Mouse (Mus musculus) lung, embryonic 14.5 days (tissue): Measurements from ENCODE around the gene Defb25. TPM values are rescaled to one million over a fixed set of nuclear protein-coding genes. Genes with fewer than 3 reads are reported as not detected.
"Not testable (repeated sequence)": the region's sequence is repeated elsewhere in the genome, so short reads cannot be mapped to it uniquely, and the experiment has no call there.

ENCODE experiments used
- ATAC-seq: fragments of 200-750 bp; cut with Nextera tagmentation; 2 replicates; pipeline ENCODE4 v1.8.0; 2017; ENCODE audit warnings: mild to moderate bottlenecking, moderate TSS enrichment, moderate library complexity; ENCODE audit not compliant: insufficient read depth
- DNase-seq: peaks from one replicate; pipeline ENCODE4 v3.0.0-alpha.2; 2015
- H3K27ac ChIP-seq: fragments of 300-500 bp; sonication (generic); 2 replicates; pipeline ENCODE4 v1.5.1; 2014; ENCODE audit warnings: low read depth, mild to moderate bottlenecking, moderate library complexity
- H3K27me3 ChIP-seq: fragments of 300-500 bp; sonication (generic); 2 replicates; pipeline ENCODE4 v1.6.1; 2014; ENCODE audit warnings: low read length, control low read depth; ENCODE audit not compliant: insufficient read depth
- H3K36me3 ChIP-seq: fragments of 300-500 bp; sonication (generic); 2 replicates; pipeline ENCODE4 v1.6.1; 2014; ENCODE audit warnings: control low read depth; ENCODE audit not compliant: insufficient read depth
- H3K4me1 ChIP-seq: fragments of 300-500 bp; sonication (generic); 2 replicates; pipeline ENCODE4 v1.6.1; 2014; ENCODE audit warnings: antibody characterized with exemption, control low read depth; ENCODE audit not compliant: insufficient read depth
- H3K4me2 ChIP-seq: fragments of 300-500 bp; sonication (generic); 2 replicates; pipeline ENCODE4 v1.6.1; 2014; ENCODE audit warnings: mild to moderate bottlenecking
- H3K4me3 ChIP-seq: fragments of 300-500 bp; sonication (generic); 2 replicates; pipeline ENCODE4 v1.5.1; 2014; ENCODE audit warnings: low read depth, low read length
- H3K9ac ChIP-seq: fragments of 300-500 bp; sonication (generic); 2 replicates; pipeline ENCODE4 v1.6.1; 2014
- H3K9me3 ChIP-seq: fragments of 300-500 bp; sonication (generic); 2 replicates; pipeline ENCODE4 v1.6.1; 2016; ENCODE audit warnings: low read depth, low read length, control low read depth
- CTCF ChIP-seq: IDR thresholded peaks from 2 replicates; pipeline ENCODE4 v1.5.1; 2016; ENCODE audit warnings: antibody characterized with exemption, low read depth
- WGBS: fragments of 180-500 bp; shearing (Covaris S2); extraction: QIAGEN DNeasy Blood & Tissue Kit; methylation state at CpG from one replicate; pipeline ENCODE4 v1.1.7; 2014; 5-methylcytosine and 5-hydroxymethylcytosine counted together
- polyA plus RNA-seq: library from polyadenylated mRNA; unstranded; fragments of >200 nt; fragmentation: Nextera tagmentation; extraction: Ambion mirVana; gene quantifications from 2 replicates; pipeline ENCODE4 v1.2.1, GENCODE M21; 2014

The Defb25 gene
- polyA plus RNA-seq = 0.86 and 1.5 TPM in 2 replicates

DNA sequence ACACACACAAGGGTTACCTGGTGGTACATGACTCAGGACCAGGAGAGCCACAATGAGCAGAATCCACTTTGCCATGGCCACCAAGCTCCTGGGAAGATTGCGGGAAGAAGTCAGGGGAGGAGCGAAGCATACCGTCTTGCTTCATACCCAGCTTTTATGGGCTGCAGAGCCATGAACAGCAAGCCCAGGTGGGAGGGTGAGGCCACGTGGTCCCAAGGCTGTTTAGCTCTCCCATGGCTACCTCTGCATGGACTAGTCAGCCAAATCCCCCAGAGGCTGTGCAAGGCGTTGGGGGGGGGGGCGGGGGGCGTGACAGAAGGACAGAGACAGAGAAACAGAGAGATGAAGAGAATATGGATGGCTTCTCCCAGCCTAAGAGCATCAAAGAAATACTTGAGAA, at the start of gene Defb25:
Gene Defb25 (minus strand): TSS at position 101 of the 400 bp plus-strand sequence.
- H3K27ac ChIP-seq = no peak within 1 kb of the TSS
- ATAC-seq = no peak
- no peaks in the 10 kb centered on the region for H3K9me3 ChIP-seq
- no peak within 1 kb of the TSS for H3K4me2 ChIP-seq
- DNase-seq = no peak
- 72% methylated on average over 7 of the region's 7 CpGs for WGBS
- no peak within 1 kb of the TSS for H3K4me3 ChIP-seq
- H3K27me3 ChIP-seq = peaks cover 24% of the 10 kb centered on the region
- H3K4me1 ChIP-seq = no peaks in the 10 kb centered on the region
- H3K9ac ChIP-seq = no peak within 1 kb of the TSS
- H3K36me3 ChIP-seq = no peaks in the 10 kb centered on the region
- TF ChIP-seq CTCF = no peak

DNA sequence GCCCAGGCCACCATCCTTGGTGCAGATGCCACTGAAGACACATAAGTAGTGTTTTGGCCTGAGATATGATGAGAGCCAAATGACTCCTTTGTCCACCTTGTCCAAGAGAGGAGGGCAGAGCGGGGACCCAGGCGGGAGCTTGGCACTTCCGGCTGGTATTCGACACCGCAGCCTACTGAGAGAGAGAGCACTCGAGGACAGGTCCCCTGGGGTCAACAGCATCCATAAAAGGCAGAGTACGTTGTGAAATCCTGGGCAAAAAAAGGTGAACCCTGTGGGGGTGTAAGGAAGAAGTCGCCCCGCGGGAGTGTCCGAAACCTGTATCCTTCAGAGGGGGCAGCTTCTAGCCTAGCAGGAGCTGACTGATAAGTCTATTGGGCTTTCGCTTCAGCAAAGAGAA, 49.3 kb upstream of the Defb25 start:
- peaks cover 9% of the 10 kb centered on the region; the same call in 1 of the 2 replicates for H3K4me1 ChIP-seq
- H3K27me3 ChIP-seq = no peaks in the 10 kb centered on the region
- H3K9me3 ChIP-seq = no peaks in the 10 kb centered on the region
- WGBS = 76% methylated on average over 12 of the region's 12 CpGs
- ATAC-seq (no peak), DNase-seq (no peak)
- TF ChIP-seq CTCF = no peak
- H3K4me2 ChIP-seq = peak overlapping the region; percentile 68; the same call in 1 of the 2 replicates
- H3K4me3 ChIP-seq = no peak overlapping the region
- H3K27ac ChIP-seq = no peak overlapping the region
- H3K36me3 ChIP-seq = peaks cover 55% of the 10 kb centered on the region
- peak overlapping the region; percentile 4; the same call in 1 of the 2 replicates for H3K9ac ChIP-seq

DNA sequence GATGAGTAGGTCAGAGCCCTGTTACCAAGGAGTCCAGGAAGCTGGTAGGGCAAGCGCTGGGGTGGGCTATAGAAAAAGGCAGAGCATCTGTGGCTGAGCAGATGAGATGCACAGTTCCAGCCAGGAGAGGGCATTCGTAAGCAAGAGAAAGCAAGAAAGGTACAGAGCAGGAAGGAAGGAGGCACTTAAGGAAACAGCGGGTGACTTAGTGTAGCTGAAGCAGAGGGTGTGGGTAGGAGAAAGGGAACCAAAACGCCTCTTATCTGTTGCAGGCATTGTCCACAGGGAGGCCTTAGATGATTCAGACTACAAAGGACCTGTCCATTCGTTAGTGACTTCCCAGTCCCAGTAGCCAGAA, 48.8 kb upstream of the Defb25 start:
- no peak overlapping the region for H3K27ac ChIP-seq
- no peak; the same call in 1 of the 2 replicates for ATAC-seq
- H3K4me1 ChIP-seq = peaks cover 9% of the 10 kb centered on the region; the same call in 1 of the 2 replicates
- H3K36me3 ChIP-seq = peaks cover 49% of the 10 kb centered on the region
- H3K9ac ChIP-seq = peak overlapping the region; percentile 98
- H3K4me3 ChIP-seq = peak overlapping the region; percentile 99
- peak; percentile 71 for DNase-seq
- 26% methylated on average over 5 of the region's 5 CpGs for WGBS
- peak; percentile 64 for TF ChIP-seq CTCF
- H3K4me2 ChIP-seq = peak overlapping the region; percentile 68
- H3K27me3 ChIP-seq = no peaks in the 10 kb centered on the region
- H3K9me3 ChIP-seq = no peaks in the 10 kb centered on the region

DNA sequence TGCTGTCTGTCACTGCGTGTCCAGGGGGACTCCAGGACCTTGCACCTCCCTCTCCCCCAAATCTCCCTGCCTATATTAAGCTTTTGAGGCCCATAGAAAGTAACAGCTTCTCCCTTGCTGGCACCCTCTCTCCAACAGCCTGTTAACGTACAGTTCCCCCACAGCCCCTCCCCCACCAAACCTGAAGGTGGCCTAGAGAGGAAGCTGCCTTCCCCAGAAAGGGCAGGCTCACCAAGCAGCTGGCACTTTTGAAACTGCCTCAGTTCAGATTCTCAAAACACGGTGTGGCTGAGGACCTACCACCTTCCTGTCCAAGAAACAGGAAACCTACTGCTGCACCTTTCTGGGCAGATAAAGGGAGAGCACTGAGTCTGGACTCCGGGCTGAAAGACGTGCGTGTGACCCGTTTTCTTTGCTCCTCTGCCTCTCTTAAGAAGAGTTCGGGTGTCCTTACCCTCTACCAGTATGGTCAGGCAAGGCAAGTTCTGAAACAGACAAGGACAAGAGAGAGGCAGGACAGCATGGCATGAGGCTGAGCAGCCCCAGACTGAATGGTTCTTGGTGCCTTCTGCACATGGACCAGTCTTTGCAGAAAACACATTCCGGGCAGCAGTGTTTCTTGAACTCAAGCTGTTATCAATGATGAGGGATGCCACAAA, 48.3 kb upstream of the Defb25 start:
- Histone ChIP-seq H3K4me2 (peak overlapping the region; percentile 68), H3K4me3 (peak overlapping the region; percentile 99), H3K9me3 (no peaks in the 10 kb centered on the region), H3K9ac (peak overlapping the region; percentile 98), H3K36me3 (peaks cover 44% of the 10 kb centered on the region), H3K4me1 (peaks cover 9% of the 10 kb centered on the region; the same call in 1 of the 2 replicates), H3K27ac (peak overlapping the region; percentile 4; the same call in 1 of the 2 replicates), H3K27me3 (no peaks in the 10 kb centered on the region)
- DNase-seq (no peak), ATAC-seq (no peak)
- WGBS = 33% methylated on average over 9 of the region's 9 CpGs
- TF ChIP-seq CTCF = no peak

DNA sequence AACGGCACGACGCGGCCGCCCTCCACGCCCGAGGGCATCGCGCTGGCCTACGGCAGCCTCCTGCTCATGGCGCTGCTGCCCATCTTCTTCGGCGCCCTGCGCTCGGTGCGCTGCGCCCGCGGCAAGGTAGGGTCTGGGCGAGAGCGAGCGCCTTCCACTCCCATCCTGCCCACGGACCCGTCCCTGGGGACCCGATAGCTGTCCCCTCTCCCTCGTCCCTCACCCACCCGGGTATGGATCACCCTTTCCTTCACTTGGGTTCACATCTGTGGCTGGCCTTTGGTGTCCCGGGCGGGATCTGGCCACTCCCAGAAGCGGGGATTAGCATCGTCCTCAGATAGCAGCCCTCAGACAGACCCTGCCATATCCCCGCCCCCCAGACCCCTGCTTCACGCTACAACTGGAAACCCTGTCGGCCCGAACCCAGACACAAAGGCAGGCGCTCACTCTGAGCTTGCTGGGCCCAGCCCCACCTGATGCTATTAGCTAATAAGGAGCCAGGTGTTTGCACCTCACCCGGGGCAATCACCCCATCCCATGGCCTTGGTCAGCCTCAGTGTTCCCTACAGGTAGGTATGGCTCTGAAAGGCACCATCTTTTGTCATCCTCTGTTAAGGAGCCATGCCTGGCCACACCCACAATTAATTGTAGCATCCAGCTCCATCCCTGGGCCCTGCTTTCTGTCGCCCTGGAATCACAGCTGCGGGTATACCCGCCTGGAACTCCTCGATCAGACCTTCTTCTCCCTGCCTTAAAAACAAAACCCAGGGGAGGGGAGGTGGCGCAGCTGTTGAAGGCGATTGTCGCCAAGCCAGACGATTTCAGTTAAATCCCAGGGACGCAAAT, 47.0 kb upstream of the Defb25 start:
- peaks cover 9% of the 10 kb centered on the region; the same call in 1 of the 2 replicates for H3K4me1 ChIP-seq
- H3K36me3 ChIP-seq = peaks cover 32% of the 10 kb centered on the region
- TF ChIP-seq CTCF = no peak
- peak overlapping the region; percentile 94 for H3K27ac ChIP-seq
- peak; percentile 84 for ATAC-seq
- H3K9me3 ChIP-seq = no peaks in the 10 kb centered on the region
- H3K9ac ChIP-seq = peak overlapping the region; percentile 98
- DNase-seq = peak; percentile 61
- WGBS = under 1% methylated on average over 46 of the region's 46 CpGs
- peak overlapping the region; percentile 68 for H3K4me2 ChIP-seq
- H3K27me3 ChIP-seq = no peaks in the 10 kb centered on the region
- peak overlapping the region; percentile 99 for H3K4me3 ChIP-seq

DNA sequence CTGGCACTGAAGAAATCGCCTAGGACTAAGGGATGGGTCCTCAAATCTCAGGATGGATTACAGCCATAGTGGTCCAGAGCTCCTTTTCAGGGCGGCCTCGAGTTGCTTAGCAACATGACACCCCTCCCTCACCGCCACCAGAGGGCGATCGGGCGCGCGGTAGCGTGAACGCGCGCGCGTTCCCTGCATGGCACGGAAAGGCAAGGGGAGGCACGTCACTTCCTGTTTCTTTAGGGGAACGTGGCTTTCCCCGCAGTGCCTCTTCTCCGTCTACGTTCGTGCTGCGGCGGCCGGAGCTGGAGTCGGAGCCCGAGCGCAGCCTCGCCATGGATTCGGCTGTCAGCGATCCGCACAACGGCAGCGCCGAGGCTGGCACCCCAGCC, 46.4 kb upstream of the Defb25 start, which contains the start of gene H13:
Gene H13 (plus strand): TSS at position 206 of the 383 bp plus-strand sequence.
- peak; percentile 97 for DNase-seq
- H3K27me3 ChIP-seq = no peaks in the 10 kb centered on the region
- peak within 1 kb of the TSS; percentile 99 for H3K4me3 ChIP-seq
- H3K9ac ChIP-seq = peak within 1 kb of the TSS; percentile 98
- TF ChIP-seq CTCF = peak; percentile 99
- H3K9me3 ChIP-seq = no peaks in the 10 kb centered on the region
- H3K27ac ChIP-seq = peak within 1 kb of the TSS; percentile 94
- 1% methylated on average over 35 of the region's 35 CpGs for WGBS
- peak; percentile 85 for ATAC-seq
- peak within 1 kb of the TSS; percentile 68 for H3K4me2 ChIP-seq
- peaks cover 9% of the 10 kb centered on the region; the same call in 1 of the 2 replicates for H3K4me1 ChIP-seq
- peaks cover 27% of the 10 kb centered on the region for H3K36me3 ChIP-seq

DNA sequence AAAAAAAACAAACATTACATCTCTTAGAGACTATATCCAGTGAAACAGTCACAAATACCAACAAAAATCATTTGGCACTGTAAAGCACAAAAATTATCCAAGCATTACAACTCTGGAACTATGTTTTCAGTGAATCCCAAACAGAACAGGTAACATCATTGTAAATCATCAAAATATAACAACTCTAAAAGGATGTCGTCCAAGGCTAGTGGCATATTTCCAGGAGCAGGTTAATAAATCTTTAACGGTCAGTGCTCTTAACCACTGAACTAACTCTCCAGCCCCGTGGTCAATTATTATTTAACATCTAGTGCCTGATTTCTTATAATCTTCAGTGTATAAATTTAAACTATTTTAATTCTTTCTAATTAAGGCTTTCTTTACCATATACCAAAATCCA, 43.3 kb upstream of the Defb25 start:
- 65% methylated on average over 3 of the region's 3 CpGs for WGBS
- not testable (repeated sequence) for ATAC-seq, H3K27ac ChIP-seq, H3K9ac ChIP-seq, DNase-seq, H3K27me3 ChIP-seq, H3K36me3 ChIP-seq, H3K4me3 ChIP-seq, H3K4me2 ChIP-seq, H3K4me1 ChIP-seq, H3K9me3 ChIP-seq
